8 mouse cellular contexts compared by ENCODE assay signal in genomic region chr7:30320946-30321345, GRCm38 (mm10). TPM values are rescaled to one million over a fixed set of nuclear protein-coding genes. Genes with fewer than 3 reads are reported as not detected.
DNase-seq lines count a peak whose midpoint lies in the region; ATAC-seq and TF ChIP-seq lines count a peak whose summit lies in the region.

No protein-coding gene starts in this region.

- no peaks in the 10 kb centered on the region for H3K36me3 ChIP-seq in kidney, adult 2 months (ENCODE audit: control insufficient read depth, insufficient read depth, low read length)
- 0 out of 2 replicates have a peak, but pooled peaks cover 5% of the 10 kb centered on the region for H3K36me3 ChIP-seq in embryonic facial prominence, embryonic 14.5 days (ENCODE audit: control insufficient read depth, insufficient read depth, low read length)
- no peaks in the 10 kb centered on the region for H3K36me3 ChIP-seq in intestine, embryonic 15.5 days
- H3K36me3 ChIP-seq in midbrain, embryonic 16.5 days (ENCODE audit: control insufficient read depth, insufficient read depth, low read length), result no peaks in the 10 kb centered on the region

- no peak for ATAC-seq in embryonic facial prominence, embryonic 14.5 days (ENCODE audit: low read depth)
- no peak for ATAC-seq in intestine, embryonic 15.5 days
- ATAC-seq in midbrain, embryonic 16.5 days, result no peak

- TF ChIP-seq POLR2A in kidney, adult 2 months (IDR thresholded peaks at IDR 0.05; ENCODE audit: low read depth, low read length), result no peak

- H3K27me3 ChIP-seq in kidney, adult 2 months (replicated peaks; ENCODE audit: control insufficient read depth, insufficient read depth, low read length), result no peaks in the 10 kb centered on the region
- no peaks in the 10 kb centered on the region for H3K27me3 ChIP-seq in embryonic facial prominence, embryonic 14.5 days (replicated peaks; ENCODE audit: control insufficient read depth, insufficient read depth, low read length)
- H3K27me3 ChIP-seq in intestine, embryonic 15.5 days (replicated peaks), result no peaks in the 10 kb centered on the region
- no peaks in the 10 kb centered on the region for H3K27me3 ChIP-seq in midbrain, embryonic 16.5 days (ENCODE audit: control insufficient read depth, insufficient read depth, low read depth, low read length)

- 59% methylated on average over 2 of the region's 2 CpGs for WGBS in kidney, adult 2 months
- WGBS in embryonic facial prominence, embryonic 14.5 days, result 79% methylated on average over 2 of the region's 2 CpGs
- 74% methylated on average over 2 of the region's 2 CpGs for WGBS in intestine, embryonic 15.5 days
- WGBS in midbrain, embryonic 16.5 days, result 85% methylated on average over 2 of the region's 2 CpGs

- DNase-seq in kidney, adult 2 months, result no peak
- DNase-seq in kidney, adult 11 months, result no peak
- no peak for DNase-seq in embryonic facial prominence, embryonic 14.5 days (ENCODE audit: low spot score)
- no peak for DNase-seq in left cerebral cortex, postnatal 25 days (ENCODE audit: low spot score in 2 of 2)
- no peak for DNase-seq in urinary bladder, postnatal 36 days (ENCODE audit: low spot score in 2 of 2)
- no peak for DNase-seq in cerebellum, postnatal 4 days (ENCODE audit: low spot score in 2 of 2)

- H3K9ac ChIP-seq in embryonic facial prominence, embryonic 14.5 days (ENCODE audit: low read depth, low read length), result no peak overlapping the region
- H3K9ac ChIP-seq in intestine, embryonic 15.5 days, result 0 out of 2 replicates have a peak overlapping the region, but pooled peaks have one; percentile 4
- peak overlapping the region; percentile 88; the same call in 1 of the 2 replicates for H3K9ac ChIP-seq in midbrain, embryonic 16.5 days (ENCODE audit: low read depth, low read length)

- H3K9me3 ChIP-seq in embryonic facial prominence, embryonic 14.5 days (ENCODE audit: control insufficient read depth, low read length), result no peaks in the 10 kb centered on the region
- H3K9me3 ChIP-seq in intestine, embryonic 15.5 days, result no peaks in the 10 kb centered on the region
- H3K9me3 ChIP-seq in midbrain, embryonic 16.5 days (replicated peaks; ENCODE audit: control insufficient read depth, low read length, poor library complexity, severe bottlenecking), result no peaks in the 10 kb centered on the region; the same call in 1 of the 2 replicates

- no peak overlapping the region for H3K4me3 ChIP-seq in kidney, adult 2 months (ENCODE audit: insufficient read depth, low read depth, low read length)
- H3K4me3 ChIP-seq in embryonic facial prominence, embryonic 14.5 days (ENCODE audit: low read depth, low read length), result peak overlapping the region; percentile 89
- H3K4me3 ChIP-seq in intestine, embryonic 15.5 days (replicated peaks), result no peak overlapping the region
- H3K4me3 ChIP-seq in midbrain, embryonic 16.5 days (ENCODE audit: low read depth, low read length), result peak overlapping the region; percentile 75; the same call in 1 of the 2 replicates

- peak overlapping the region; percentile 82 for H3K4me2 ChIP-seq in embryonic facial prominence, embryonic 14.5 days (ENCODE audit: low read depth, low read length)
- H3K4me2 ChIP-seq in intestine, embryonic 15.5 days (replicated peaks), result peak overlapping the region; percentile 87
- peak overlapping the region; percentile 87 for H3K4me2 ChIP-seq in midbrain, embryonic 16.5 days (ENCODE audit: low read length)

- intact Hi-C loops in left cerebral cortex, postnatal 25 days (cut with DNase I), result no loop called here

- TF ChIP-seq CTCF in kidney, adult 2 months (conservative IDR thresholded peaks at IDR 0.05; ENCODE audit: insufficient read depth, insufficient read length, low read depth, low read length), result no peak

- H3K27ac ChIP-seq in kidney, adult 2 months (ENCODE audit: insufficient read depth, low read depth, low read length), result peak overlapping the region; percentile 79
- H3K27ac ChIP-seq in embryonic facial prominence, embryonic 14.5 days (replicated peaks; ENCODE audit: low read depth, low read length), result no peak overlapping the region
- 0 out of 2 replicates have a peak overlapping the region, but pooled peaks have one; percentile 40 for H3K27ac ChIP-seq in intestine, embryonic 15.5 days
- no peak overlapping the region for H3K27ac ChIP-seq in midbrain, embryonic 16.5 days (ENCODE audit: low read length)

- H3K4me1 ChIP-seq in kidney, adult 2 months (ENCODE audit: control insufficient read depth, insufficient read depth, low read length), result peaks cover 26% of the 10 kb centered on the region; the same call in 1 of the 2 replicates
- peaks cover 8% of the 10 kb centered on the region; the same call in 1 of the 2 replicates for H3K4me1 ChIP-seq in embryonic facial prominence, embryonic 14.5 days (ENCODE audit: control insufficient read depth, insufficient read depth, low read length)
- H3K4me1 ChIP-seq in intestine, embryonic 15.5 days (replicated peaks), result peaks cover 10% of the 10 kb centered on the region
- peaks cover 14% of the 10 kb centered on the region for H3K4me1 ChIP-seq in midbrain, embryonic 16.5 days (ENCODE audit: control insufficient read depth, insufficient read depth, low read length)

RNA-seq across cellular contexts. Expression of gene E130208F15Rik, which starts 0.6 kb away (rescaled TPM):
- 0.42 and 1.1 TPM in 2 replicates for polyA plus RNA-seq in kidney, adult 2 months (2012; rRNA removed)
- polyA plus RNA-seq in embryonic facial prominence, embryonic 14.5 days (2014; fragmentation: Nextera tagmentation; extraction: Ambion mirVana), result not detected in 2 replicates
- polyA plus RNA-seq in intestine, embryonic 15.5 days (2015; fragmentation: Nextera tagmentation; extraction: Ambion mirVana), result 1.8 TPM in 1 of 2 replicates, not detected in the other
- polyA plus RNA-seq in midbrain, embryonic 16.5 days (2015; fragmentation: Nextera tagmentation; extraction: Ambion mirVana), result not detected in 2 replicates
- under 1 TPM; 0.32 to 0.55 TPM for total RNA-seq in left cerebral cortex, postnatal 25 days (2021)

RNA-seq across cellular contexts. Expression of gene Sdhaf1, which starts 2.7 kb away (rescaled TPM):
- polyA plus RNA-seq in kidney, adult 2 months (2012; rRNA removed), result 26.4 and 27.3 TPM in 2 replicates
- polyA plus RNA-seq in embryonic facial prominence, embryonic 14.5 days (2014; fragmentation: Nextera tagmentation; extraction: Ambion mirVana), result 18.8 and 19.5 TPM in 2 replicates
- polyA plus RNA-seq in intestine, embryonic 15.5 days (2015; fragmentation: Nextera tagmentation; extraction: Ambion mirVana), result 15.5 and 18.0 TPM in 2 replicates
- 15.2 and 16.9 TPM in 2 replicates for polyA plus RNA-seq in midbrain, embryonic 16.5 days (2015; fragmentation: Nextera tagmentation; extraction: Ambion mirVana)
- total RNA-seq in left cerebral cortex, postnatal 25 days (2021), result 1 to 10 TPM; 7.2 to 7.8 TPM

RNA-seq across cellular contexts. Expression of gene Syne4, which starts 6.3 kb away (rescaled TPM):
- 162 and 170 TPM in 2 replicates for polyA plus RNA-seq in kidney, adult 2 months (2012; rRNA removed)
- polyA plus RNA-seq in embryonic facial prominence, embryonic 14.5 days (2014; fragmentation: Nextera tagmentation; extraction: Ambion mirVana), result 25.4 and 35.4 TPM in 2 replicates
- 47.7 and 65.3 TPM in 2 replicates for polyA plus RNA-seq in intestine, embryonic 15.5 days (2015; fragmentation: Nextera tagmentation; extraction: Ambion mirVana)
- polyA plus RNA-seq in midbrain, embryonic 16.5 days (2015; fragmentation: Nextera tagmentation; extraction: Ambion mirVana), result 13.4 and 16.0 TPM in 2 replicates
- total RNA-seq in left cerebral cortex, postnatal 25 days (2021), result 1 to 10 TPM; 8.4 to 8.7 TPM

RNA-seq across cellular contexts. Expression of gene Alkbh6, which starts 12.4 kb away (rescaled TPM):
- 99.0 and 122 TPM in 2 replicates for polyA plus RNA-seq in kidney, adult 2 months (2012; rRNA removed)
- 69.4 and 72.3 TPM in 2 replicates for polyA plus RNA-seq in embryonic facial prominence, embryonic 14.5 days (2014; fragmentation: Nextera tagmentation; extraction: Ambion mirVana)
- 63.9 and 68.5 TPM in 2 replicates for polyA plus RNA-seq in intestine, embryonic 15.5 days (2015; fragmentation: Nextera tagmentation; extraction: Ambion mirVana)
- polyA plus RNA-seq in midbrain, embryonic 16.5 days (2015; fragmentation: Nextera tagmentation; extraction: Ambion mirVana), result 120 and 127 TPM in 2 replicates
- total RNA-seq in left cerebral cortex, postnatal 25 days (2021), result 10 to 100 TPM; 63.6 to 64.4 TPM

RNA-seq across cellular contexts. Expression of gene Clip3, which starts 29.4 kb away (rescaled TPM):
- 4.2 and 4.9 TPM in 2 replicates for polyA plus RNA-seq in kidney, adult 2 months (2012; rRNA removed)
- polyA plus RNA-seq in embryonic facial prominence, embryonic 14.5 days (2014; fragmentation: Nextera tagmentation; extraction: Ambion mirVana), result 51.8 and 58.1 TPM in 2 replicates
- polyA plus RNA-seq in intestine, embryonic 15.5 days (2015; fragmentation: Nextera tagmentation; extraction: Ambion mirVana), result 22.6 and 23.4 TPM in 2 replicates
- 100 and 124 TPM in 2 replicates for polyA plus RNA-seq in midbrain, embryonic 16.5 days (2015; fragmentation: Nextera tagmentation; extraction: Ambion mirVana)
- 100 to 1,000 TPM; 467 to 489 TPM for total RNA-seq in left cerebral cortex, postnatal 25 days (2021)

Comparison
In these comparisons a context has a peak if more than half of its experiments do, and no peak if none do; other contexts are left out.
1. H3K27ac ChIP-seq: peak in kidney, adult 2 months (single experiment) and intestine, embryonic 15.5 days (single experiment); none in embryonic facial prominence, embryonic 14.5 days (single experiment) and midbrain, embryonic 16.5 days (single experiment).
2. H3K4me3 ChIP-seq: peak in embryonic facial prominence, embryonic 14.5 days (single experiment) and midbrain, embryonic 16.5 days (single experiment); none in kidney, adult 2 months (single experiment) and intestine, embryonic 15.5 days (single experiment).
3. Peak in every context shown above with its lines, with median percentiles within 50 percentile points of each other: H3K4me2 ChIP-seq.